Mouse (Mus musculus): Measurements from ENCODE around the gene Npc2. TPM values are rescaled to one million over a fixed set of nuclear protein-coding genes. Genes with fewer than 3 reads are reported as not detected.

The Npc2 gene
- total RNA-seq (2023; ENCODE audit: inconsistent age) = 43.1 to 53.4 TPM (median 48.6 TPM) in 4 replicates

DNA sequence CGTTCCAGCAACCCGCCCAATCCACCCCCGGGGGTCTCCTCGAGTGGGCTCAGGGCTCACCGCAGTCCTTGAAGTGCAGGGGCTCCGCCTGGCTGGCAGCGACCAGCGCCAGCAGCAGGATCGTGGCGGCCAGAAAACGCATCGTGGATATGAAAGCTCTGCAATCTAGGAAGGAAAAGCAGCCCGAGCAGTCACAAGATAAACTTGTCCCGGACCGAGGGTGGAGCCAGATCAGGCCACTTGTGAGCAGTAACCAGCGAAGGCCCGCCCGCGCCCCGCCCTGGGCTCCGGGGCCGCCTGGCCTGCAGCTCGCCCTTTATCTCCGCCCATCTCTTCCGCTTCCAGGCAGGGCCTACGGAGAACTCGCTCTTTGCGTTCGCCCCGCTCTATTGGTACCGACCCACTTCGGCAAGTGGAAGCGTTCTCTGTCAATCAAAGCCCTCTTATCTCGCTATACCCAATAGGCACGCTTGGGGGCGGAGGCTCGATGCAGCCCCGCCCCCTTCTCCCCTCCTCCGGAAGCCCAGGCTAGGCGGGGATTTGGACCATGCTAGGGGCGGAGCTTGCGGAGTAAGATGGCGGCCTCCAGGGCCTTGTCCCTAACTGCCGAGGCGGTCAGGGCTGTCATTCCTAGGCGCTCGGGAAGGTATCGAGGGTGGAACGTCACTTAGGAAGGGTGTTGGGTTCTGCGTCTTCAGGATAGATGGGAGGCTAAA lies at the start of gene Npc2, which contains the start of gene Isca2:
Npc2 (minus strand) TSS at position 427 of the 716 bp plus-strand sequence.
Isca2 (plus strand) TSS at position 526 of the 716 bp plus-strand sequence.

Other genes starting within 250 kb of the Npc2 start
- not detected in 4 replicates for gene Vsx2, start 203.4 kb downstream of the Npc2 start, total RNA-seq (2023; ENCODE audit: inconsistent age)
- gene Abcd4, start 155.7 kb downstream of the Npc2 start, total RNA-seq (2023; ENCODE audit: inconsistent age) = 15.5 to 20.3 TPM (median 17.5 TPM) in 4 replicates
- not detected in 4 replicates for gene Vrtn, start 132.1 kb downstream of the Npc2 start, total RNA-seq (2023; ENCODE audit: inconsistent age)
- gene Syndig1l, start 74.3 kb downstream of the Npc2 start, total RNA-seq (2023; ENCODE audit: inconsistent age) = 0.30 TPM in 1 of 4 replicates, not detected in the others
- 51.9 to 63.0 TPM (median 61.2 TPM) in 4 replicates for gene Isca2, start 99 bp upstream of the Npc2 start, total RNA-seq (2023; ENCODE audit: inconsistent age)
- gene Ltbp2, start 103.4 kb upstream of the Npc2 start, total RNA-seq (2023; ENCODE audit: inconsistent age) = 0.12 TPM in 1 of 4 replicates, not detected in the others
- 98.7 to 101 TPM (median 100 TPM) in 4 replicates for gene Fcf1, start 197.7 kb upstream of the Npc2 start, total RNA-seq (2023; ENCODE audit: inconsistent age)
- 54.8 to 73.2 TPM (median 60.0 TPM) in 4 replicates for gene Arel1, start 197.7 kb upstream of the Npc2 start, total RNA-seq (2023; ENCODE audit: inconsistent age)
- gene Ylpm1, start 223.2 kb upstream of the Npc2 start, total RNA-seq (2023; ENCODE audit: inconsistent age) = 82.7 to 90.2 TPM (median 88.7 TPM) in 4 replicates